Mouse (Mus musculus) kidney, adult 2 months (tissue): ENCODE data around the gene Megf11. TPM values are rescaled to one million over a fixed set of nuclear protein-coding genes. Genes with fewer than 3 reads are reported as not detected.
"Not testable (repeated sequence)": the region's sequence is repeated elsewhere in the genome, so short reads cannot be mapped to it uniquely, and the experiment has no call there.

Experiments used
- DNase-seq: peaks from one replicate; pipeline ENCODE4 v3.0.0; 2021
- H3K27ac ChIP-seq: fragments of 200-500 bp; 2 replicates; pipeline ENCODE4 v1.5.1; 2012; ENCODE audit warnings: low read depth, low read length, control low read depth, inconsistent platforms; ENCODE audit not compliant: insufficient read depth
- H3K27me3 ChIP-seq: fragments of 200-500 bp; replicated peaks from 2 replicates; pipeline ENCODE4 v1.6.1; 2012; ENCODE audit warnings: mild to moderate bottlenecking, moderate library complexity, low read length, inconsistent platforms; ENCODE audit not compliant: control insufficient read depth, insufficient read depth
- H3K36me3 ChIP-seq: fragments of 200-500 bp; 2 replicates; pipeline ENCODE4 v1.6.1; 2012; ENCODE audit warnings: mild to moderate bottlenecking, moderate library complexity, low read length, inconsistent platforms; ENCODE audit not compliant: control insufficient read depth, insufficient read depth
- H3K4me1 ChIP-seq: fragments of 200-500 bp; 2 replicates; pipeline ENCODE4 v1.6.1; 2011; ENCODE audit warnings: low read length; ENCODE audit not compliant: control insufficient read depth, insufficient read depth
- H3K4me3 ChIP-seq: fragments of 200-500 bp; 2 replicates; pipeline ENCODE4 v1.5.1; 2011; ENCODE audit warnings: mild to moderate bottlenecking, low read depth, low read length, control low read depth; ENCODE audit not compliant: insufficient read depth
- CTCF ChIP-seq: fragments of 200-500 bp; conservative IDR thresholded peaks from 2 replicates; pipeline ENCODE4 v1.5.1; 2011; ENCODE audit warnings: low read depth, mild to moderate bottlenecking, control low read depth, low read length, moderate library complexity, mixed read lengths; ENCODE audit not compliant: insufficient read depth, insufficient read length
- POLR2A ChIP-seq: fragments of 200-500 bp; IDR thresholded peaks from one replicate; pipeline ENCODE4 v1.6.1; 2011; ENCODE audit warnings: low read depth, low read length, control low read depth
- WGBS: fragments of 180-500 bp; shearing (Covaris S2); methylation state at CpG from one replicate; pipeline ENCODE4 v1.1.7; 2018; 5-methylcytosine and 5-hydroxymethylcytosine counted together
- polyA plus RNA-seq: library from polyadenylated mRNA; depleted of rRNA; stranded (reverse); fragments of >200 nt; gene quantifications from 2 replicates; pipeline ENCODE4 v1.2.3, GENCODE M21; 2012

The Megf11 gene
- polyA plus RNA-seq, 1 experiment: 0.16 TPM

DNA sequence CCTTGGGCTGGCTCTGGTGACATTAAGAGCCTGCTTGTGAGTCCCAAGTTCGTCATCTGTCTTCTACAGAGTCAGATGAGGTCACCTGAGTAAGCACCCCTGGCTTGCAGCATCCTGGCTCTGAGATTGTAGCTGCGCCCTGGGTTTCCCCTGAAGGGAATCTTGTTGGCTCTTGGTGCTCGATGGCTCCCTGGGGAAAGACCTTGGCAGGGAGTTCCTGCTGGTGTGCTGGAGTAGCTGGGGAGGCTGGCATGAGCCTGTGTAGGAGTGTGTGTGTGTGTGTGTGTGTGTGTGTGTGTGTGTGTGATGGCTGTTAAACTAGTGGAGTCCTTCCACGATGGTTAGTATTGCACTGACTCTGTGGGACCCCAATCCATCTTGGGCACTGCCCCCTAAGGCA is 88.7 kb downstream of the Megf11 start:
- no peaks in the 10 kb centered on the region for H3K36me3 ChIP-seq
- H3K27me3 ChIP-seq: no peaks in the 10 kb centered on the region
- DNase-seq: peak; percentile 42
- WGBS: 38% methylated on average over 4 of the region's 4 CpGs
- H3K4me1 ChIP-seq: no peaks in the 10 kb centered on the region
- no peak overlapping the region for H3K27ac ChIP-seq
- no peak overlapping the region for H3K4me3 ChIP-seq
- TF ChIP-seq CTCF: no peak
- TF ChIP-seq POLR2A: no peak

GRCm38 (mm10) chr9:64475942-64476341 is 90.5 kb downstream of the Megf11 start:
- 70% methylated on average over 2 of the region's 2 CpGs for WGBS
- DNase-seq: no peak
- Histone ChIP-seq H3K27ac (no peak overlapping the region), H3K27me3 (no peaks in the 10 kb centered on the region), H3K36me3 (no peaks in the 10 kb centered on the region), H3K4me1 (no peaks in the 10 kb centered on the region), H3K4me3 (no peak overlapping the region)
- TF ChIP-seq CTCF (no peak), POLR2A (no peak)

DNA sequence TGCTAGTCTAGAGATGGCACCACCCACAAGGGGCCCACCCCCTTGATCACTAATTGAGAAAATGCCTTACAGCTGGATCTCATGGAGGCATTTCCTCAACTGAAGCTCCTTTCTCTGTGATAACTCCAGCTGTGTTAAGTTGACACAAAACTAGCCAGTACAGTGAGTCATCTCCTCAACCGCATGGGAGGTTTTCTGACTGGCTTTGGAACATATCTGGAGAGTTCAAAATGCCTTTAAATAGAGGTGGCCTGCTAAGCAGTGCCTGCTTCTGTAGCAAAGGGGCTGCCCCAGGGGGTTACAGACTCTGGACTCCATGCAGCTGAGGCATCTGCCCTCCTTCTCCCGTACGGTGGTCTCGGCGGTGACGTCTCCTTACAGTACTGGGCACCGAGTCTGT is 92.0 kb downstream of the Megf11 start:
- 89% methylated on average over 7 of the region's 7 CpGs for WGBS
- not testable (repeated sequence) for DNase-seq, H3K4me3 ChIP-seq, H3K36me3 ChIP-seq, H3K27ac ChIP-seq, H3K4me1 ChIP-seq, H3K27me3 ChIP-seq

- Histone ChIP-seq H3K4me1 (no peaks in the 10 kb centered on the region), H3K4me3 (no peak overlapping the region), H3K36me3 (no peaks in the 10 kb centered on the region), H3K27ac (no peak overlapping the region), H3K27me3 (no peaks in the 10 kb centered on the region)
- WGBS: 80% methylated on average over 5 of the region's 5 CpGs
- no peak for DNase-seq
- no peak for TF ChIP-seq POLR2A
- no peak for TF ChIP-seq CTCF
Measured at GRCm38 (mm10) chr9:64482126-64482525, 96.7 kb downstream of the Megf11 start.

- peak; percentile 12 for DNase-seq
- no peaks in the 10 kb centered on the region for H3K36me3 ChIP-seq
- no peak overlapping the region for H3K27ac ChIP-seq
- TF ChIP-seq CTCF: no peak
- TF ChIP-seq POLR2A: no peak
- WGBS: 58% methylated on average over 4 of the region's 4 CpGs
- H3K27me3 ChIP-seq: no peaks in the 10 kb centered on the region
- H3K4me3 ChIP-seq: no peak overlapping the region
- H3K4me1 ChIP-seq: no peaks in the 10 kb centered on the region
Measured at GRCm38 (mm10) chr9:64487377-64487776, 102.0 kb downstream of the Megf11 start.

DNA sequence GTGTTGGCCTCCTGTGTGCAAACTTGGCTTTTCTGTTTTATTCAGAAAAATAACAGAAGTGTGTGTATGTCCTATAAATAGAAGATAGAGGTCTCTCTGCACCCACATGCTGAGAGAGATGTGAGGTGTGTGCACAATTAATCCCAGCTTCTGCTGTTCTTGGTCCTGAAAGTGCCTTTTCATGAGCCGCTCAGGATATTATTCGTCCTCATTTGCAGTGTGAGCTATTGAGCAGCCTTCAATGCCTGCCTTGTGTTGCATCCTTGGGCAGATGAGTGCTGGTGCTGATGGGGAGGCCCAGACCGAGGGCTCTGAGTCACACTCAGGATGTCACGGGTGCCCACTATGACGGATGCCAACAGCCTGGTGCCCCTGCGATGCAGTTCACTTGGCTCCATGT is 109.2 kb downstream of the Megf11 start:
- Histone ChIP-seq H3K27ac (no peak overlapping the region), H3K27me3 (no peaks in the 10 kb centered on the region), H3K4me1 (no peaks in the 10 kb centered on the region), H3K36me3 (no peaks in the 10 kb centered on the region), H3K4me3 (no peak overlapping the region)
- WGBS: 86% methylated on average over 6 of the region's 6 CpGs
- no peak for TF ChIP-seq POLR2A
- TF ChIP-seq CTCF: no peak
- DNase-seq: no peak

GRCm38 (mm10) chr9:64498929-64499328 is 113.5 kb downstream of the Megf11 start:
- H3K36me3 ChIP-seq: no peaks in the 10 kb centered on the region
- no peaks in the 10 kb centered on the region for H3K27me3 ChIP-seq
- no peaks in the 10 kb centered on the region for H3K4me1 ChIP-seq
- no peak overlapping the region for H3K27ac ChIP-seq
- H3K4me3 ChIP-seq: no peak overlapping the region
- WGBS: 70% methylated on average over 5 of the region's 5 CpGs
- TF ChIP-seq POLR2A (no peak), CTCF (no peak)
- no peak for DNase-seq

DNA sequence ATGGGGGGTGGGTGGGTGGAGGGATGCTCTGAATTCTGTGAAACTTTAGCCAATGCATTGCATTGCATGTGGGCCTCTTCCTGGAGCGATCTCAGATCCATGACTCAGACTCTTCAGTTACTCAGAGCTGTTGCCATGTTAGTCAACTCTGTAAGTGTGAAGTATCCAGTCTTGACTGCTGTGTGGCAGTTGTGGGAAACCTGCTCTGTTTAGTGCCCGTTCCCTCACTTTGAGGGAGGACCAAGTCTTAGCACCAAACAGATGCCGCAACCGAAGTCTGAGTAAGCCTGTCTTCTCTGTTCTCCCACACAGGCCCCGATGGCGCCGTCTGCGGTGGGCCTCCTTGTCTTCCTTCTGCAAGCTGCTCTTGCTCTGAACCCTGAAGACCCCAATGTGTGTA is 115.8 kb downstream of the Megf11 start:
- TF ChIP-seq CTCF (no peak), POLR2A (no peak)
- no peak for DNase-seq
- Histone ChIP-seq H3K36me3 (no peaks in the 10 kb centered on the region), H3K4me3 (no peak overlapping the region), H3K4me1 (no peaks in the 10 kb centered on the region), H3K27ac (no peak overlapping the region), H3K27me3 (no peaks in the 10 kb centered on the region)
- 96% methylated on average over 8 of the region's 8 CpGs for WGBS
